Mouse (Mus musculus) E14TG2a.4 (cell line): Measurements from ENCODE around the gene Mbnl2.

Experiments
- CTCF ChIP-seq: conservative IDR thresholded peaks from 2 replicates; pipeline ENCODE4 v1.5.1; 2014; ENCODE audit warnings: low read length
- NANOG ChIP-seq: IDR thresholded peaks from 2 replicates; pipeline ENCODE4 v1.6.1; 2014; ENCODE audit warnings: borderline replicate concordance, low read length, mixed read lengths
- POU5F1 ChIP-seq: IDR thresholded peaks from 2 replicates; pipeline ENCODE4 v1.6.1; 2014; ENCODE audit warnings: low read length, borderline replicate concordance

DNA sequence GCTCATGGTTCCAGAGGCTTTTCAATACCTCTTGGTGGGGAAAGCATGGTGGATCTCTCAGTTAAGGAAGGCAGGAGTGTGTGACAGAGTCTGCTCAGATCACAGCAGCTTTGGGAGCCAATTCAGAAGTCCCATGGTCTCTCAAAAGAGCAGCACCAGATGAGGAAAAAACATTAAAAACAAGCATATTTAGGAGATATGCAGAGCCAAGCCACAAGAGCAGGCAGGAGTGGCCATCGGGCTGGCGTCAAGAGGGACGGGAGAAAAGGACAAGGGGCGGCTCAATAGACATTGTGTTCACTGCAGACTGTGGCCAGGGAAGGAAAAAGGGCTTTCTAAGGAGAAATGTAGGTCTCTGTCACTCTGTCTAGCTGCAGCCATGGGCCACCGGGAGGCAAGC lies 40.3 kb downstream of the Mbnl2 start:
- no peak for TF ChIP-seq CTCF
- no peak for TF ChIP-seq NANOG
- no peak for TF ChIP-seq POU5F1
